In genomic region chr9:72779733-72780132, GRCm38 (mm10) we compare ENCODE assay signal across 15 mouse cellular contexts. TPM values are rescaled to one million over a fixed set of nuclear protein-coding genes. Genes with fewer than 3 reads are reported as not detected.
DNase-seq lines count a peak whose midpoint lies in the region; ATAC-seq and TF ChIP-seq lines count a peak whose summit lies in the region.
"Had no signal": no experiment of that assay in that cellular context is flagged by ENCODE, and none has a peak within 500 bp of the region (broad histone marks: within the 10 kb centered on the region; RNA-seq: fewer than 3 reads in every experiment).

No protein-coding gene starts in this region.

- H3K27me3 ChIP-seq in heart, postnatal 0 days (ENCODE audit: control insufficient read depth, insufficient read depth, low read length), result no peaks in the 10 kb centered on the region
- H3K27me3 ChIP-seq in midbrain, embryonic 11.5 days (ENCODE audit: control insufficient read depth, insufficient read depth, low read length), result no peaks in the 10 kb centered on the region
- H3K27me3 ChIP-seq in midbrain, embryonic 16.5 days (ENCODE audit: control insufficient read depth, insufficient read depth, low read depth, low read length), result no peaks in the 10 kb centered on the region
- H3K27me3 ChIP-seq: embryonic facial prominence, embryonic 12.5 days; forebrain, embryonic 15.5 days had no signal

- no peak for DNase-seq in heart, postnatal 0 days (ENCODE audit: low spot score)
- no peak for DNase-seq in heart, postnatal 4 days
- peak; percentile 89 for DNase-seq in midbrain, embryonic 11.5 days (ENCODE audit: low spot score, missing footprints)
- DNase-seq in embryo, embryonic 10 days (ENCODE audit: low spot score), result peak; percentile 58
- DNase-seq in retina, embryonic 14.5 days (ENCODE audit: low spot score), result peak; percentile 49
- no peak for DNase-seq in gastrocnemius, postnatal 25 days
- no peak for DNase-seq in ovary, postnatal 14 days (ENCODE audit: low spot score)
- DNase-seq: cerebellum, adult 18-20 months; gastrocnemius, postnatal 14 days had no signal

- no peak overlapping the region for H3K9ac ChIP-seq in heart, postnatal 0 days (replicated peaks; ENCODE audit: low read depth, low read length)
- no peak overlapping the region for H3K9ac ChIP-seq in midbrain, embryonic 11.5 days (ENCODE audit: low read length)
- H3K9ac ChIP-seq in midbrain, embryonic 16.5 days (ENCODE audit: low read depth, low read length), result no peak overlapping the region
- H3K9ac ChIP-seq: embryonic facial prominence, embryonic 12.5 days; forebrain, embryonic 15.5 days; liver, embryonic 15.5 days had no signal

- 8% methylated on average over 4 of the region's 4 CpGs for WGBS in heart, postnatal 0 days
- WGBS in midbrain, embryonic 11.5 days, result 4% methylated on average over 4 of the region's 4 CpGs
- 10% methylated on average over 4 of the region's 4 CpGs for WGBS in midbrain, embryonic 16.5 days

- H3K9me3 ChIP-seq in heart, postnatal 0 days (replicated peaks; ENCODE audit: control insufficient read depth, low read length), result no peaks in the 10 kb centered on the region
- H3K9me3 ChIP-seq in midbrain, embryonic 11.5 days (ENCODE audit: control insufficient read depth, low read length), result no peaks in the 10 kb centered on the region
- H3K9me3 ChIP-seq in midbrain, embryonic 16.5 days (replicated peaks; ENCODE audit: control insufficient read depth, low read length, poor library complexity, severe bottlenecking), result no peaks in the 10 kb centered on the region
- H3K9me3 ChIP-seq: embryonic facial prominence, embryonic 12.5 days; forebrain, embryonic 15.5 days; liver, embryonic 15.5 days had no signal

- TF ChIP-seq CTCF in heart, postnatal 0 days (IDR thresholded peaks at IDR 0.05; ENCODE audit: low read depth), result no peak

- no peak overlapping the region for H3K4me3 ChIP-seq in heart, postnatal 0 days (ENCODE audit: low read depth, low read length)
- H3K4me3 ChIP-seq in midbrain, embryonic 11.5 days (ENCODE audit: low read depth, low read length), result no peak overlapping the region
- no peak overlapping the region for H3K4me3 ChIP-seq in midbrain, embryonic 16.5 days (ENCODE audit: low read depth, low read length)
- H3K4me3 ChIP-seq: embryonic facial prominence, embryonic 12.5 days; forebrain, embryonic 15.5 days; liver, embryonic 15.5 days had no signal

- no peaks in the 10 kb centered on the region for H3K36me3 ChIP-seq in heart, postnatal 0 days (replicated peaks; ENCODE audit: control insufficient read depth, insufficient read depth, low read length)
- no peaks in the 10 kb centered on the region; the same call in 1 of the 2 replicates for H3K36me3 ChIP-seq in midbrain, embryonic 11.5 days (ENCODE audit: control insufficient read depth, insufficient read depth, low read length)
- H3K36me3 ChIP-seq in midbrain, embryonic 16.5 days (ENCODE audit: control insufficient read depth, insufficient read depth, low read length), result no peaks in the 10 kb centered on the region
- H3K36me3 ChIP-seq: embryonic facial prominence, embryonic 12.5 days; forebrain, embryonic 15.5 days; liver, embryonic 15.5 days had no signal

- peak overlapping the region; percentile 1; the same call in 1 of the 2 replicates for H3K4me2 ChIP-seq in heart, postnatal 0 days (ENCODE audit: low read depth, low read length)
- no peak overlapping the region for H3K4me2 ChIP-seq in midbrain, embryonic 11.5 days
- no peak overlapping the region for H3K4me2 ChIP-seq in midbrain, embryonic 16.5 days (ENCODE audit: low read length)
- H3K4me2 ChIP-seq: embryonic facial prominence, embryonic 12.5 days; forebrain, embryonic 15.5 days; liver, embryonic 15.5 days had no signal

- peak; percentile 41 for ATAC-seq in heart, postnatal 0 days (ENCODE audit: insufficient read depth, low read depth)
- ATAC-seq in midbrain, embryonic 11.5 days (ENCODE audit: low FRiP score), result no peak
- no peak for ATAC-seq in midbrain, embryonic 16.5 days
- ATAC-seq: forebrain, embryonic 15.5 days; inflammation-experienced regulatory T-cells, adult 6 months had no signal

- no peak overlapping the region for H3K27ac ChIP-seq in heart, postnatal 0 days (ENCODE audit: low read depth)
- H3K27ac ChIP-seq in midbrain, embryonic 11.5 days (ENCODE audit: low read depth, low read length), result no peak overlapping the region
- no peak overlapping the region for H3K27ac ChIP-seq in midbrain, embryonic 16.5 days (ENCODE audit: low read length)
- H3K27ac ChIP-seq: embryonic facial prominence, embryonic 12.5 days; forebrain, embryonic 15.5 days; liver, embryonic 15.5 days had no signal

- TF ChIP-seq EP300 in heart, postnatal 0 days (IDR thresholded peaks at IDR 0.05; ENCODE audit: low read depth), result no peak

- no peaks in the 10 kb centered on the region for H3K4me1 ChIP-seq in heart, postnatal 0 days (ENCODE audit: control insufficient read depth, insufficient read depth)
- H3K4me1 ChIP-seq in midbrain, embryonic 11.5 days (ENCODE audit: control insufficient read depth, insufficient read depth, low read length), result peaks cover 5% of the 10 kb centered on the region
- no peaks in the 10 kb centered on the region for H3K4me1 ChIP-seq in midbrain, embryonic 16.5 days (ENCODE audit: control insufficient read depth, insufficient read depth, low read length)
- H3K4me1 ChIP-seq: forebrain, embryonic 15.5 days; liver, embryonic 15.5 days had no signal

RNA-seq across cellular contexts. Expression of gene Prtg, which starts 26.9 kb away (rescaled TPM):
- total RNA-seq in heart, postnatal 0 days (2014; rRNA removed; ENCODE audit: low replicate concordance), result 0.04 and 0.73 TPM in 2 replicates
- 0.15 and 0.31 TPM in 2 replicates for polyA plus RNA-seq in heart, postnatal 0 days (2015; fragmentation: Nextera tagmentation; extraction: Ambion mirVana)
- total RNA-seq in heart, postnatal 4 days (2021), result under 1 TPM; 0.36 to 0.57 TPM
- polyA plus RNA-seq in midbrain, embryonic 11.5 days (2014; fragmentation: Nextera tagmentation; extraction: Ambion mirVana), result 5.1 and 6.2 TPM in 2 replicates
- 0.41 and 0.56 TPM in 2 replicates for polyA plus RNA-seq in midbrain, embryonic 16.5 days (2015; fragmentation: Nextera tagmentation; extraction: Ambion mirVana)
- total RNA-seq in gastrocnemius, postnatal 25 days (2021), result under 1 TPM; 0.13 to 0.18 TPM
- total RNA-seq: megakaryocyte progenitor cell, adult 5-6 weeks had no signal

Comparison
In these comparisons a context has a peak if more than half of its experiments do, and no peak if none do; other contexts are left out.
1. DNase-seq: peak in midbrain, embryonic 11.5 days (single experiment), embryo, embryonic 10 days (single experiment) and retina, embryonic 14.5 days (single experiment); none in heart, postnatal 0 days (single experiment), heart, postnatal 4 days (single experiment), gastrocnemius, postnatal 25 days (single experiment) and ovary, postnatal 14 days (single experiment).